Mouse (Mus musculus) cerebellum, postnatal 14 days (tissue): Measurements from ENCODE around the gene Izumo4.

Experiments
- DNase-seq, 2 experiments: peaks; one replicate each; pipeline ENCODE4 v3.0.0; 2021; ENCODE audit warnings: mixed read lengths in 2 of 2

The Izumo4 gene

DNA sequence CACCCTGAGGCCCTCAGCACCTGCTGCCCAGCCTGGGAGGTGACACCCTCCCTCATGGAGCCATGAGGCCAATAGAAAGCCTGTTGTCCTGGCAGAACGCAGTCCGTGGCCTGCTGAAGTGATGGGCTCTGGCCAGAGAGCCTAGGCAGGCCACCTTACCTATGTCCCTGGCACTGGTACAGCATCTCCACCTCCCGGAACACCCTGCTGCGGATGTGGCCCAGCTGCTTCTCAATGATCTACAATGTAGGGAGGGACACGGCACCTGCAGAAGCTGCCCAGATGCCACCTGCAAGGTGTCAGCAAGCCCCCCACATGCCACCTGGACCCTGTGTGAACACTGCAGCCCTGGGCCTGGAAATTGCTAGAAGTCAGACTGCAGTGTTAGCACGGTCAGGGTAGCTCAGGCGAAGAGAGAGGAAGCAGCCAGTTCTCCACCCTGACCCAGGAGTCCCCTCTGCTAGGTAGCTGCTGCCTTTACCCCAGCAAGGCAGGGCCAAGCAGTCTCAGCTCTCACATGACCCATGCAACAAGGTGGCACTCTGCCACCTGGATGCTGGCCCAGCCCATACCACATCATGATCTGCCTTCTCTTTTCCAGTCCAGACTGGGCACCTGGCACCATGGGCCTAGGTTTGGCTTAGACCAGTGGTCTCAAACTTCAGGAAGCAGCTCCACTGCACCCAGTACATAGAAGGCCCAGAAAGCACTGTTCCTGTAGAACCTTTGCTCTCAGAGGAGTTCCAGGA lies 32.1 kb upstream of the Izumo4 start:
- peak; percentile 89 to 93 for DNase-seq

DNA sequence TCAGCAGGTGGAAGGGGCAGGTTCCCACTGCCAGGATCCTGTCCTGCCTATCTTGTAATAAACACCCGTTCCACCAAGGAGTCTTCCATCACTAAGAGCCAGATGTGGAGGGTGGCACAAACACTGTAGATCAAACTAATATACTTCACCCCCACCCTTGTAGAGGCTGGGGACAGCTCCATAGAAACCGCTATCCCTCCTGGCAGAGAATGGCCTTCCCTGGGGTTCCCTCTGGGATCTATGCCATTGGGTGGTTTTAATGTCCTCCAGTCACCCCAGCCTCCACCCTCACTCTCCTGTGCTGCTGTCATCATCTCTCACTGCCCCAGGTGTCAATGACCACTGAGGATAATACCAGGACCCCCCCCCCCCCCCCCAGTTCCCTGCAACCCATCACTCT lies 31.5 kb upstream of the Izumo4 start:
- no peak for DNase-seq

DNA sequence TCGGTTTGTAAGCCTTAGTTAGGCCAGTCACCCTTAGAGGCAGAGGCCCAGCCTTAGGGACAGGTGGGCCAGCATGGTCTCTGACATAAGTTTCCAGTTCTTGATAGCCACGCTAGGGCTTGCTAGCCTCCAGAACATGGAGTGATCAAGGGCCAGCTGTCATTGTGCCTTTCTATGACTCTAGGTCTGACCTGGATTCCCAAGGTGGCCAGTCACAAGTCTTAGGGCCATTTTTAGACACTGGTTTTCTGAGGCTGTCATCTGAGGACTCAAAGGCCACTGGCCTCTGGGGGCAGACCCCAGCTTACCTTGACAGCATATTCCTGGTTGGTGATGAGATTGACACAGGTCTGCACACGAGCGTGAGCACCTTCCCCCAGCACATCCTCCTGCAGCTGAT lies 30.7 kb upstream of the Izumo4 start:
- DNase-seq: no peak

DNA sequence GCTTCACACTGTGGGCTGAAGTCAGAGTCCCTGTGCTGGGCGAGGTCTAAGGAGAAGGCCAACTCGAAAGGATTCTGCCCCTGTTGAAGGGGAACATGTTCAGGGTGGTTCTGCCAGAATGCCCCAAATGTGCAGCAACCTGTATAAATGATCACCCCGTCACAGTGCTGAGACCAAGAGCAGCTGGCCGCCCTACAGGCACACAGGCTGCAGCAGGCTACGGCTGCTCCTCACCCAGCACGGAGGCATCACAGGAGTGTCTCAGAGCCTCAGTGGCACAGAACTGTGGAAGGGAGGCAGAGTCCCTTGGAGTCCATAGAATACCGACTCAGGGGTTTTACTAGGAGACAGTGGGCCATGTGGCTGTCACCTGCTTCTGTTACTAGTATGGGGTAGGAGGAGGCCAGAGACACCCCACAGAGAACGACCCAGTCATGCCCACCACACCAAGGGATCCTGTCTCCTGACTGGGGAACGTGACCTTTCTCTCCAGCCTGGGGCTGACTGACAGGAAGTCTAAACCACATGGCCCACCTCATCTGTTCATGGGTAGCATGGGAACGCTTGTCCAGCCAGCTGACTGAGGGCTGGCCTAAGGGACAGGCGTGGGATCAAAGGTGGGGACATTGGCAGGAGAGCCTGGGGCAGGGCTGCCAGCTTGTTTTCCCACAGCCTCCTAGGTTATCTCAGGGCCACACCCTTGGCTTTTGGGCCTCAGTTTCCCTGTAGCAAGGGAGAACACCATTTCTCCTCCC lies 29.9 kb upstream of the Izumo4 start:
- no peak for DNase-seq

DNA sequence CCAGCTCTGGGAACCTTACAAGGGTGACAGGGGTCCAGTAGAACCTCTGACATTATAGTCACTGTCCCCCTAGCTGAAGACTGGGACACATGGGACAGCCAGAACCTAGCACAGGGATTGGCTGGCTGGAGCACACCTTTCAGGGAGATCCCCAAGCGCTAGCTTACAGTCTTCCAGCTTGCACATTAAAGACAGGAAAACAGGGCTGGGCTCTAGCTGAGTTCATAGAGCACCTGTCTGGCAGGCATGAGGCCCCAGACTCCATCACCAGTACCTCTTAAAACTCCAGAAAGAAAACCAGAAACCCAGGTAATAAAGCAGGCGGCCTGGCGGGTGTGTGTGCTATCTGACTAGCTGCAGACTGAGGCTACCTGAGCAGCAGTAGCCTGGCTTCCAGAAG lies 28.3 kb upstream of the Izumo4 start:
- DNase-seq: no peak

DNA sequence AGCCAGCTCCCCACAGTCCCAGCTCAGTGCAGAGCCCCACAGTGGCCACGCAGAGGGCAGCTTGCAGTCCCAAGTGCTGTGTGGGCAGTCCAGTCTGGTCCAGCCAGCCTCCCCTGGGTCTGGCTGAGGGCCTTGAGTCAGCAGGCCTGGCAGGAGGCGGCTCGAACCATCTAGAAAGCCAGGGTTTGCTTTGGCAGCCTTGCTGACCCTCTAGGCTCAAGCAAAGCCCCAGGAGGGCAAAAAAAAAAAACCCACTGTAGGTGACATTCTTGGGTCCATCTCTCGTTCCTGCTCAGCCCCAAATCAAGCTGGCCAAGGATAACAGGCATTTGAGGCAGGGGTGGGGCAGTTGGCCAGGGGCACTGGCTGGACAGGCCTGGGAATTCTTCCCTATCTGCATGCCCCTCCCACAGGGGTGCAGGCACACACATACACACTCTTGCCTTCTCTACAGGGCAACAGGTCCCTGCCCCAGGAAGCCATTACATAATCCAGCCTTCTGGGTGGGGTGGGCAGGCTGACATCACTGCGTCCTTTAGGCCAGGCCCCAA lies 27.7 kb upstream of the Izumo4 start:
- DNase-seq: peak; percentile 53 to 54

DNA sequence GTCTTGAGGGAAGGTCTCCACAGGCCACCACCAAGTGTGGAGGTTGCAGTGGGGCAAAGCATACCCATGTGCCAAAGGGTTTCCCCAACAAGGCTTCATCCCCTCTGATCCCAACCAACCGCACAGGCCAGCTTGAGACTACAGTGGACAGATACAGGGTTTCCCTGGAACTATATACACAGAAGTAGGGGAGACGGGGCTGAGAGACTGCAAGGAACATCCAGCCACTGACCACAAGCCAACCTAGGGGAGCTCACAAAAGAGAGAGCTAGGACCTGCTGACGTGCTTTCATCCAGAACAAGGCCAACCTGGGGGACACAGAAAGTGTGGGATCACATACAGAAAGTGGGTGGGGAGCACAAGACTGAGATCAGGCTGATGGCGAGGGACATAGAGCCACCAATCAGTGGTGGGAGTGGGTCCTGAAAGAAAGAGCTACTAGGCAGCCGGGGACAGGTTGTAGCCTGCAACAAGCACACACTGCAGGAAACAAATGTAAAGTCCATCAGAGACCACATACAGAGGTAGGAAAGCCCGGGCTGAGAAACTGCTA lies 27.1 kb upstream of the Izumo4 start:
- no peak for DNase-seq

DNA sequence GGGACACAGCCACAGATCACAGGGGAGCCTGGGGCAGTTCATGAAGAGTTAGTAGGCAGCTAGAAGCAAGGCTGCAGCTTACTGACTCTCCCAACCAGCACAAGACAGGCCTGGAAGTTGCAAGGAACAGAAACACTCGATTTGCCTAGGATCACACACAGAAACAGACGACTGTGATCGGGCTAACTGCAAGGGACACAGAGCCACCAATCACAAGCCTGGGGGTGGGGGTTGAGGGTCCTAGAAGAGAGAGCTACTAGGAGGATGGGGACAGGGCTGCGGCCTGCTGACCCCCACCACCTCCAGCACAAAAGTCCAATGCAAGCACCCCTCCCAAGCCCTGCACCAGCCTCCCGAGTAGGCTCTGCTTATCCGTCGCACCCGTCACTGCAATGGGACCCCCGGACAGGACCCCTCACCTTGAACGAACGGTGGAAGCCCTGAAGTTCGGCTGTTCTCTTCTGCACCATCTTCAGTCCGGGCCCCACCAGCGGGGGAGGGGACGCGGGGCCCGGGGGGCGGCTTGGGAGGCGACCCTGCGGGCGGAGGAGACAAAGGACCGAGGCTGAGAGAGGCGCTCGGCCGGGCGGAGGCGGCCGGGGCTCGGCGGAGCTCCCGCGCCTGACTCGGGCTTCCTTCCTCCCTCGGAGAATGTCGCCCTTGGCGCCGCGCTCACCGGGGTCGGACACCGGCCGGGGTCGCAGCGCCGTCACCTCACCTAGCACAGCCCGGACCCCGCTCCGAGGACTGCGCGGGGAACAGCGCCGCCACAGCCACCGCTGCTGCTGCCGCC lies 26.4 kb upstream of the Izumo4 start:
- no peak for DNase-seq

DNA sequence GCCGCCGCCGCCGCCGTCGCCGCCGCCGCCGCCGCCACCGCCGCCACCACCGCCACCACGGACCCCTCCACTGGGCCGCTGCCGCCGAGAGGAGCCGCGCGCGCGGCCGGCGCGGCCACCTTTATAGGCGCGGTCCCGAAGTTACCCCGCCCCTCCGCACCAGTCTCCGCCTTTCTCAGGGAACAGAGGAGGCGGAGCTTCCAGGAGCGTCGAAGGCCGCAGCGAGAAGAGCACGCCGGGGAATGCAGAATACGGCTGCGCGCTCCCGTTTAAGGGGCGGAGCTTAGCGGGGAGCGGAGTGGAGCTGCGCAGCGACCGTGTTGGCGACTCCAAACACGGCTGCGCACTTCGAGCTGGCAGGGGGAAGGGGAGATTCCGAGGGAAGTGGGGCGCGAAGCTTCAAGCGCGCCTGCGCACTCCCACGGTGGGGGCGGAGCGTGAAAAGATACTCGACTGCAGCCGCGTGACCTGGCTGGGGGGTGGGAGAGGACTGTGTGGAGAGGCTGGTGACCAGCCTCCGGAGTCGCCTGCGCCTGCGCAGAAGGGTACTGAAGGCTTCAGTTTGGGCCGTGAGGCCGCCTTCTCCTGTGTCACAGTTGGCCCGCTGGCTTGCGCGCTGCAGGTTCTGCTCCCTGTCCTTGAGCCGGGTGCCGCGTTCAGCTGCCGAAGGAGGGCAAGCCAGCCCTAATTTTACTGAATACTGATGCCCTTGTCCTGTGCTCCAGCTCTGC lies 25.6 kb upstream of the Izumo4 start:
- peak; percentile 100 for DNase-seq

DNA sequence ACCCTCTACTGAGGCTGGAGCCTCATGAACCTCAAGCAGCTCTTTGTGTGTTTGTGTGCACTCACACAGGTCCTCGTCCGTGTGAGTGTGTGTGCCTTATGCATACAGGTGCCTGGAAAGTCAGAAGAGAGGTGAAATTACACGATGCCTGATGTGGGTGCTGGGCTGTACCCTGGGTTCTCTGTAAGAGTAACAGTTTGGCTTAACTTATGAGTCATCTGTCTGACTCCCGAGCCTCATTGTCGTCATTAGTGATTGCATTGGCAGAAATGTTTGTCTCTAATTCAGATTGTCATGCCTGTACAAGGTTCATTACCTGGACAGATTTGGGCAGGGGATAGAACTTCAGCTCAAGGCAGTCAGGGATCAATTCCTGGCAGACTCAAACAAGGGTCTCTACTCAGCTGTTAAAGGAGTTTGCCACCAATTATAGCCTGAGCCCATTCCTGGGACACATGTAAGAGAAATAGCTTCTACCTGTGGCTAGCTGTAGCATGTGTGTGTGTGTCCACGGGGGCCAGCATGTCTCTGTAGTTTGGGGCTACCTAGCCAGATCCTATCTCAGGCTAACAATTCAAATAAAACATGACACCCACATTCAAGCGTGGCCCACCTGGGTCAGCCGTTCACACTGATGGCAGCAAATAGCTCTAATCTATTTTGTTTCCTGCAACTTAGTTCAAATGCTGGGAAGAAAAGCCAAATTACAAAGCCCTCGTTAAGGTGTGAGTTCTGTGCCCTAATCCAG lies 24.7 kb upstream of the Izumo4 start:
- DNase-seq: no peak

DNA sequence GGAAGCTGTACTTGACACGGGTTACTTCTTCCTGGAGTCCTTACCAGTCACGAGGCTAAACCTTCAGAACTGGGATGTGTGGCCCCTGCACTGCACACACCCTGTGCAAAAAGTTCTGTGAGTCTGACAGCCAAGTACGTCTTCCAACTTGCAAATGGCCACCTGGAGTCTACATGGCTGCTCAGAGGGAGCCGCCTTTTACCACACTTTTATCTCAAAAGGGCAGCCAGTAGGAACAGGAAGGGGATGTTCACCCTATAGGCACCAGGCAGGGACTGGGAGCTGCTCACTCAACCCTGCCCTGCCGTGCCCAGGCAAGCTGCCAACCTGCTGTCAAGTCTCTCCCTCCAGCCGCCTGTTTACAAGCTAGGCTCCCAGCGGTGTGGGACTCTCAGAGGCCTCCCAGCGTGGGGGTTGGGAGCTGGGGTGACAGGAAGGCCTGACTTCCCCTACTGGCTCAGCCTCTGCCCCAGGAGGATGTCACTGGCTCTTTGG lies 24.0 kb upstream of the Izumo4 start, which contains the start of gene Mknk2:
Gene Mknk2, minus strand, starts transcription at position 171 of the 495 bp plus-strand sequence.
- DNase-seq: peak; percentile 91 to 95

DNA sequence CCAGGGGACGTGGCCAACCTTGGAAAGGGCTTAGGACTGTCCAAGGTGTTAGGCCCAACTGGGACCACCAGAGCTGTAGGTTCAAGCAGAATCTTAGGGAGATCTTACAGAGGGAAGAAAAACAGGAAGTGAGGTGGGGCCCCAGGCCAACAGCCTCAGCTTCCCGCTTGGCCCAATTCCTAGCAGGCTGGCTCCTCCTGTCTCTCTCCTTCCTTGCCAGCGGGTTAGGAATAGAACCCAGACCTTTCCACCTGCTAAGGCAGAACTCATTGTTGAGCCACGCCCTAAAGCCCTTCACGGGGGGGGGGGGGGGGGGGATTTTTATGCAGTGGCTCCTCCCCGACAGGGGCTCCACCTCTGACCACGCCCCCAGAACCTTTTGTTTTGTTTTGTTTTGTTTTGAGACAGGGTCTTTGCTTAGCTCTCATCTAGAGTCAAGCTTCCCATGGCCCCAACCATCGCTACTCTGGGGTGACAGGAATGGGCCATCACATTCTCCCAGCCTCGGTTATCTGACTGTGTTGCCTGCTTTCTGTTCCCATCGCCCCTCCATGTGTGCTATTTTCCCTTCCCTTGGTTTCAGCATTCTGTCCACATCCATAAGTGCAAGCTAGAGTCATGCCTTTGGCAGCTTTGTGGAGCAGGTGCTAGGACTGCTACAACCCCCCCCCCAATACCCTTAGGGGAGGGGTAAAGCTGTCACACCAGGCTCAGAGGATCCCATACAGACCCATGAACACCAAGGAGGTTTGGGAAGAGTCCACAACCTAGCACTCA lies 23.2 kb upstream of the Izumo4 start:
- peak; percentile 64 to 75 for DNase-seq

DNA sequence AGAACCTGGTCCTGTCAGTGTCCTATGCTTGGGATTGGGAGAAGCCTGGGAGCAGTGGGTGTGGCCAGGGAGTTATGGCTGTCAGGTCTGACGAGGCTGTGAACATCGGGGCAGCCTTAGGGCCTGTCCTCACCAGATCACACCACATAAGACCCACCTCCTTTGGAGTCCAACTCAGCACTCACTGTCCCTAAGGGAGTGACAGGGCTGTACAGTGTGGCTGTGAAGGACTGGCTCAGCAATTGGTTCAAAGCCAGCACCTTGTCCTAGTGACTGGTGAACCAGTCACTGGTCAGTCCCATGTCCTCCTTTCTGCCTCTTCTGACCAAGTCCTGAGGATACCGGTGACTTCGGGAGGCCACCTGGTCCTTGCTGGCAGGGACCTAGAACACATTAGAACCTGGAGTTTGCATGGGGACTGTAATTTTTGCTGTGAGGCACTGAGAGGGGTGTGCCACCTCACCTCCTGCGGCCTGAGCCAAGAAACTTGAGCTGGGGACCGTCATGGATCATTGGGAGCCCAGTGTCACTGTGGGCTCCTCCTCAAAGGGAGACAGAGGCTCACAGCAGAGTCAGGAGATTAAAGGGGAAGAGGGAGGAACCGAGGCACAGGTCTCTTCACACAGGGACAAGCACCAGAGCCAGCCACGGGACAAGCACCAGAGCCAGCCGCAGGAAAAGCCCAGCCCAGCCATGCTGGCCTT lies 22.3 kb upstream of the Izumo4 start:
- DNase-seq: no peak

DNA sequence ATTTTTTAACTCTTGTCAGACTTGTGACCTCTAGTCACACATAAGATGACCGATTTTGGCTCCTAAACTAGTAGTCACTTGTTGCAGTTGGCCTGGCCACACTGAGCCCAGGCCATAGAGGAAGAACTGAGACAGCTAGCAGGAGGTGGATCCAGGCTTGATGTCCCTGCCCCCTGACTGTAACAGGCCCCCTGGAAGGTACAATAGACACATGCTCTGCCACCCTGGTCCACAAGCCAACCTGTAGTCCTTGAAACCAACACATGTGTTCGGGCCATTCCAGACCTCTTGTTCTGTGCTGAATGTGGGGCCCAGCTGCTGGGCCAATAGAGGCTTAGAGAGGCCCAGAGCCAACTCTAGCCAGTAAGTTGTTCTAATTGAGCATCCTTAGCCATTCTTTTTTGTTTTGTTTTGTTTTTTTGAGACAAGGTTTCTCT lies 21.7 kb upstream of the Izumo4 start:
- no peak for DNase-seq

DNA sequence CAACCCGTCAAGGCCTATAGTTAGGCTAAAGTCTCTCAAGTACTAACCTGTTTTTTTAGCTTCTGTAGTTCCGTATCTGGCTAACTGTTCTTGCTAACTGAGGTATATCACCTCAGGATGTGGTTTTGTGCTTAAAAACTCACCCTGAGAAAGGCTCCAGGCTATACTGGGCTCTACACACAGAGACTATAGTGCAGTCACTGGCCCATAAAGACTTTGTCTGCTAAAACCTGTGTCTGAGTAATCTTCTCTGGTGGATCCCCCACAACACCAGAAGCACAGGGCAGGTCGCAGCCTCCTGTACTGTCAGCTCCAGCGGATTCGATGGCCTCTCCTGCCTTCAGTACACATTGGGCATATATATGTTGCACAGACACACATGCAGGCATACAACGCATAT lies 20.0 kb upstream of the Izumo4 start:
- no peak for DNase-seq

DNA sequence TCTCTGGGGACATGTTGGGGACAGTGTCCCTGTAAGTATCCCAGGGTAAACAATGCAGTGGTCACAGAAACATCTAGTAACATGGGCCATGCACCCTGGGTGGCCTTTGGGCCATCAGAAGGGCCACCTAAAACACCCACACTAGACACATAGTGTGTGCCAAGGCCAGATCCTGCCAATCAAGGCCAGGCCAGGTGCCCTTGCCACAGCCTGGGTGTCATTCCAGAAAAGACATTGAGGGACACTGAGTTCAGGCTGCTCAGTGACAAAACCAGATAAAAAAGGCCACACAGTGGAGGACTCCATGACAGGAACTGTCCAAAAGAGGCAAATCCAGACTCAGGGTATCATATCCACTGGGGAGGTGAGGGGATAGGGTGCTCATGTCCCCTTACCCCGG lies 18.3 kb upstream of the Izumo4 start:
- DNase-seq: no peak

DNA sequence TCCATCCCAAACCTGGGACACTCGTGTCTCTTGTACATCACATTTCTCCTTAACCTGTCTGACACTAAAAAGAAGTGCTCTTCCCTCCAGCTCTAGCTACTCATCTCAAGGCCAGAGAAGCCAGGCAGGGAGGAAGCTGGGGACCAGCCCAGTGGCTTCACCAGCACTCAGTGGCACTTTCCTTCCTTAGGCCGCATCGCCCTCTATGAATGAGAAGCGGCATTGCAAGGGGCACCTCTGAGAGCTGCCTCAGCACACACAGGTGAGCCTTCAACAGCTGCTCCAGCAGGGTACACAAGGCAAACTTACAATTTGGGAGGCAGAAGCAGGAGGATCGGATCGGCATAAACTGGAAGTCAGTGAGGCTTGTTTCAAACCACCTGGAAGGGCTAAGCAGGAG lies 17.8 kb upstream of the Izumo4 start:
- peak; percentile 74 to 81 for DNase-seq

DNA sequence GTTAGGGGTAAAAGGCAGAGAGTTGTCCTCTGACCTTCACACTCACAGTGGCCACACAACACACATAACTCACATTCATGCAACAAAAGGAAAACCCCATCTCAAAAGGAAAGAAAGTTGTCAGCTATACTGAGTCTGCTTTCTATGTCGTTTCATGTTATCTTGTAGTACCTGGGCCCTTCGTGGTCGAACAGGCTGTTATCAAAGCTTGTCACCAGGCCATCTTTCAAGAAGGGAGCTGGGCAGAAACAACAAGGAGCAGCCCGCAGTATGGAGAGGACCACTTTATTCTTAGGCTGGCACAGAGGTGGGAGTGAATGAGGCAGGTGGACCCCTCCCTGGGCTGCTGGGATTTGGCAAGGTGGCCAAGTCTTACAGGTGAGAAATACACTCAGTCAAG lies 17.0 kb upstream of the Izumo4 start:
- DNase-seq: no peak

DNA sequence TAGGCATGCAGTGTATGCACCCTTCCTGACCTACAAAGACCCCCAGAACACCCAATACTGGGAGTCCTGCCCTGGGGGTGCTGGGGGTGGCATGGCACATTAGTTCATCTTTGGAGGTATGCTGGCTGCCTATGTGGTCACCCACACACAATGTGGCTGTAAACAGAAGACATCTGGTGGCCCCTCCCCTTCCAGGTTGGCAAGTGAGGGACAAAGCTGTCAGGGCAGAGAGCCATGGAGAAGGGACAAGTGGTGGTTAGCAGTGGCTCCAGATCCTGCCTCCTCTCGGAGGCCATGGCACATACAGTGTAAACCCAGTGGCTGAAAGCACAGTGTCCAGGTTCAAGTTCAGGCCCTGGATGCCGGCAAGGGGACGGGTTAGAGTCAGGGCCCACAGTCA lies 15.4 kb upstream of the Izumo4 start:
- DNase-seq: peak; percentile 29 to 53

DNA sequence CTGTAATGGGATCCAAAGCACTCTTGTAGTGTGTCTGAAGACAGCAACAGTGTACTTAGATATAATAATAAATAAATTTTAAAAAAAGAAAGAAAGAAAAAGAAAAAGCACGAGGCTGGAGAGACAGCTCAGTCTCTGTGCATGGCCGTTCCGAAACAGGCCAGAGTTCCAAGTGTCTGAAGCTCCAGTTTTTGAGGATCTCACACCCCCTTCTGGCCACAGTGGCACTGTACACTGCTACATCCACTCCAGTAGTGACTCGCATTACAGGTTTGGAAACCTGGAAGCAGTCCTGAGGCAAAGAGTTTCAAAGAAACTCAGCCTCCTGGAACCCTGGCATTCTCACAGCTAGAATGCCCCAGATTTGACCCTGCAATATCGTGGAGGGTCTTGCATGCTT lies 14.1 kb upstream of the Izumo4 start:
- DNase-seq: peak; percentile 84 to 86
